Mouse (Mus musculus) liver, embryonic 14.5 days (tissue): ENCODE data around the gene Ltbr.

ENCODE experiments used
- CTCF ChIP-seq: IDR thresholded peaks from 2 replicates; pipeline ENCODE4 v1.5.1; 2016; ENCODE audit warnings: antibody characterized with exemption, low read depth, control low read depth
- EP300 ChIP-seq: IDR thresholded peaks from 2 replicates; pipeline ENCODE4 v1.6.1; 2016; ENCODE audit warnings: antibody characterized with exemption, low read depth

DNA sequence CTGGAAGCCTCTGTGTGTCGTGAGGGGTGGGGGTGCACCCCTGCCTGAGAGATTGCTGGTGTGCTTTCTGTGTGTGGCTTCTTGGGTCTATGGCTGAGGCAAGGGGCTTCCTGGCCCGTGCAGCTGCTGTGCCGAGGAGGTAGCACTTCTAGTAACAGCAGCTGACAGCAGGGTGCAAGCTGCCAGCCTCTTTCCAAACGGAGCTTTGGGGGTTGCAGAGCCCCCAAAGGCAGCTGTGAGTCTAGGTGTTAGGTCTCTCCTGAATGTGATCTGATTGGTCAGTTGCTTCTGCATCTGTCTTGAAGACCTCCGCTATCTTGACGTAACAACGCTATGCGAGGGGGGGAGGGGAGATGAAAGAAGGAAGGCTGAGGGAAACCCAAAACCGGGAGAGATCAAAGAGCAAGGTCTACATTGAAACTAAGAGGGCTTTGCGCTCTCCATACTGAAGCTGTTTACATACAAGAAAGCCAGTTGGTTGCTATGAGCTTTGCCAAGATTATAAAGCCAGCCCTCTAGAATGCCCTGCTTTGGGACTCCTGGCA lies 41.6 kb upstream of the Ltbr start:
- TF ChIP-seq EP300 (no peak), CTCF (no peak)
